Mouse (Mus musculus) gastrocnemius, postnatal 10 days (tissue): ENCODE measurements around the gene Ndufa7. TPM values are rescaled to one million over a fixed set of nuclear protein-coding genes. Genes with fewer than 3 reads are reported as not detected.
"Not testable (repeated sequence)": the region's sequence is repeated elsewhere in the genome, so short reads cannot be mapped to it uniquely, and the experiment has no call there.

Source experiments
- DNase-seq: peaks from one replicate; pipeline ENCODE4 v3.0.0; 2021; ENCODE audit warnings: mixed read lengths
- total RNA-seq, 2 experiments: library from RNA; stranded (reverse); gene quantifications; 2 replicates each; pipeline ENCODE4 v1.2.3; 2021

Gene Ndufa7
- total RNA-seq, 2 experiments from 2014 or later = 322 to 360 TPM

- peak; percentile 91 for DNase-seq
These were observed 13.8 kb upstream of the Ndufa7 start, which contains the start of gene Kank3 for GRCm38 (mm10) chr17:33810334-33811141. TSS of gene Kank3 (plus strand) at chr17:33810519.

GRCm38 (mm10) chr17:33811142-33811516, 13.2 kb upstream of the Ndufa7 start:
- no peak for DNase-seq

GRCm38 (mm10) chr17:33812475-33812874, 11.9 kb upstream of the Ndufa7 start:
- no peak for DNase-seq

GRCm38 (mm10) chr17:33812990-33813389, 11.4 kb upstream of the Ndufa7 start:
- no peak for DNase-seq

GRCm38 (mm10) chr17:33815399-33815798, 9.0 kb upstream of the Ndufa7 start:
- no peak for DNase-seq

GRCm38 (mm10) chr17:33816612-33817011, 7.8 kb upstream of the Ndufa7 start:
- no peak for DNase-seq

- peak; percentile 86 for DNase-seq
These were observed 7.0 kb upstream of the Ndufa7 start for GRCm38 (mm10) chr17:33817184-33817968.

- no peak for DNase-seq
These were observed 6.3 kb upstream of the Ndufa7 start for GRCm38 (mm10) chr17:33817969-33818643.

GRCm38 (mm10) chr17:33822436-33822959, 1.9 kb upstream of the Ndufa7 start:
- no peak for DNase-seq

GRCm38 (mm10) chr17:33823171-33823570, 1.2 kb upstream of the Ndufa7 start:
- not testable (repeated sequence) for DNase-seq

- not testable (repeated sequence) for DNase-seq
These were observed 592 bp downstream of the Ndufa7 start for GRCm38 (mm10) chr17:33824997-33825330.

- DNase-seq = no peak
These were observed 1.1 kb downstream of the Ndufa7 start for GRCm38 (mm10) chr17:33825462-33825861.

GRCm38 (mm10) chr17:33826850-33827249, 2.5 kb downstream of the Ndufa7 start:
- DNase-seq = peak; percentile 68

- no peak for DNase-seq
These were observed 4.5 kb downstream of the Ndufa7 start for GRCm38 (mm10) chr17:33828892-33829291.

GRCm38 (mm10) chr17:33829561-33829960, 5.2 kb downstream of the Ndufa7 start:
- no peak for DNase-seq

GRCm38 (mm10) chr17:33842966-33843795, 18.8 kb downstream of the Ndufa7 start, which contains the start of gene Cd320:
TSS of gene Cd320 (plus strand) at chr17:33843091.
- peak; percentile 90 for DNase-seq

- no peak for DNase-seq
These were observed 19.8 kb downstream of the Ndufa7 start for GRCm38 (mm10) chr17:33844196-33844595.

- no peak for DNase-seq
These were observed 23.8 kb downstream of the Ndufa7 start for GRCm38 (mm10) chr17:33848139-33848538.

- no peak for DNase-seq
These were observed 27.0 kb downstream of the Ndufa7 start for GRCm38 (mm10) chr17:33851331-33851730.

- no peak for DNase-seq
These were observed 33.4 kb downstream of the Ndufa7 start for GRCm38 (mm10) chr17:33857816-33858215.

GRCm38 (mm10) chr17:33865330-33866030, 41.1 kb downstream of the Ndufa7 start:
- peak; percentile 40 for DNase-seq
